In genomic region chr6:135136439-135137161, GRCm38 (mm10) we compare ENCODE assay signal across 10 mouse cellular contexts. TPM values are rescaled to one million over a fixed set of nuclear protein-coding genes. Genes with fewer than 3 reads are reported as not detected.
DNase-seq lines count a peak whose midpoint lies in the region; ATAC-seq and TF ChIP-seq lines count a peak whose summit lies in the region.
"Had no signal": no experiment of that assay in that cellular context is flagged by ENCODE, and none has a peak within 500 bp of the region (broad histone marks: within the 10 kb centered on the region; RNA-seq: fewer than 3 reads in every experiment).

No protein-coding gene starts in this region.

- H3K4me1 ChIP-seq in forebrain, embryonic 15.5 days, result no peaks in the 10 kb centered on the region
- H3K4me1 ChIP-seq in forebrain, embryonic 13.5 days, result peaks cover 9% of the 10 kb centered on the region
- H3K4me1 ChIP-seq in lung, postnatal 0 days (ENCODE audit: insufficient read depth, low read depth, low read length), result 0 out of 2 replicates have a peak, but pooled peaks cover 4% of the 10 kb centered on the region
- no peaks in the 10 kb centered on the region for H3K4me1 ChIP-seq in lung, adult 2 months (ENCODE audit: control insufficient read depth, insufficient read depth, low read length)
- H3K4me1 ChIP-seq in heart, embryonic 13.5 days, result peaks cover 33% of the 10 kb centered on the region
- 0 out of 2 replicates have a peak, but pooled peaks cover 6% of the 10 kb centered on the region for H3K4me1 ChIP-seq in intestine, embryonic 15.5 days (replicated peaks)

- no peaks in the 10 kb centered on the region for H3K9me3 ChIP-seq in forebrain, embryonic 15.5 days
- no peaks in the 10 kb centered on the region for H3K9me3 ChIP-seq in forebrain, embryonic 13.5 days (replicated peaks)
- H3K9me3 ChIP-seq in lung, postnatal 0 days (ENCODE audit: low read length), result no peaks in the 10 kb centered on the region
- no peaks in the 10 kb centered on the region for H3K9me3 ChIP-seq in heart, embryonic 13.5 days
- H3K9me3 ChIP-seq in intestine, embryonic 15.5 days, result no peaks in the 10 kb centered on the region

- H3K27me3 ChIP-seq in forebrain, embryonic 15.5 days, result no peaks in the 10 kb centered on the region
- no peaks in the 10 kb centered on the region for H3K27me3 ChIP-seq in forebrain, embryonic 13.5 days
- no peaks in the 10 kb centered on the region for H3K27me3 ChIP-seq in lung, postnatal 0 days (replicated peaks; ENCODE audit: insufficient read depth, low read length)
- H3K27me3 ChIP-seq in heart, embryonic 13.5 days (replicated peaks), result no peaks in the 10 kb centered on the region
- no peaks in the 10 kb centered on the region for H3K27me3 ChIP-seq in intestine, embryonic 15.5 days (replicated peaks)

- no peak for TF ChIP-seq EP300 in lung, postnatal 0 days (IDR thresholded peaks at IDR 0.05)

- H3K9ac ChIP-seq in forebrain, embryonic 15.5 days (replicated peaks), result no peak overlapping the region
- no peak overlapping the region for H3K9ac ChIP-seq in forebrain, embryonic 13.5 days
- H3K9ac ChIP-seq in lung, postnatal 0 days (replicated peaks; ENCODE audit: low read depth), result no peak overlapping the region
- no peak overlapping the region for H3K9ac ChIP-seq in heart, embryonic 13.5 days
- H3K9ac ChIP-seq in intestine, embryonic 15.5 days, result no peak overlapping the region

- no peak overlapping the region for H3K27ac ChIP-seq in forebrain, embryonic 15.5 days (replicated peaks)
- no peak overlapping the region for H3K27ac ChIP-seq in forebrain, embryonic 13.5 days
- H3K27ac ChIP-seq in lung, postnatal 0 days (ENCODE audit: low read length), result 0 out of 2 replicates have a peak overlapping the region, but pooled peaks have one; percentile 2
- peak overlapping the region; percentile 48 for H3K27ac ChIP-seq in heart, embryonic 13.5 days (replicated peaks)
- no peak overlapping the region for H3K27ac ChIP-seq in intestine, embryonic 15.5 days

- no peaks in the 10 kb centered on the region for H3K36me3 ChIP-seq in forebrain, embryonic 15.5 days
- H3K36me3 ChIP-seq in forebrain, embryonic 13.5 days (ENCODE audit: poor library complexity, severe bottlenecking), result no peaks in the 10 kb centered on the region
- no peaks in the 10 kb centered on the region for H3K36me3 ChIP-seq in lung, postnatal 0 days (ENCODE audit: insufficient read depth, low read length)
- no peaks in the 10 kb centered on the region for H3K36me3 ChIP-seq in heart, embryonic 13.5 days
- H3K36me3 ChIP-seq in intestine, embryonic 15.5 days, result no peaks in the 10 kb centered on the region

- TF ChIP-seq POLR2A in lung, adult 2 months (IDR thresholded peaks at IDR 0.05; ENCODE audit: borderline replicate concordance, extremely low read depth, low read depth, low read length), result no peak

- 42% methylated on average over 11 of the region's 11 CpGs for WGBS in forebrain, embryonic 15.5 days
- 44% methylated on average over 11 of the region's 11 CpGs for WGBS in forebrain, embryonic 13.5 days
- WGBS in lung, postnatal 0 days, result 24% methylated on average over 11 of the region's 11 CpGs
- WGBS in lung, adult 2 months, result 34% methylated on average over 11 of the region's 11 CpGs
- 21% methylated on average over 11 of the region's 11 CpGs for WGBS in heart, embryonic 13.5 days
- WGBS in intestine, embryonic 15.5 days, result 41% methylated on average over 11 of the region's 11 CpGs

- no peak overlapping the region for H3K4me2 ChIP-seq in forebrain, embryonic 15.5 days (replicated peaks)
- H3K4me2 ChIP-seq in forebrain, embryonic 13.5 days, result no peak overlapping the region
- no peak overlapping the region for H3K4me2 ChIP-seq in lung, postnatal 0 days (replicated peaks; ENCODE audit: low read depth, low read length)
- peak overlapping the region; percentile 34 for H3K4me2 ChIP-seq in heart, embryonic 13.5 days
- H3K4me2 ChIP-seq in intestine, embryonic 15.5 days (replicated peaks), result no peak overlapping the region

- DNase-seq in lung, postnatal 0 days (ENCODE audit: low spot score), result peak; percentile 35
- DNase-seq in lung, adult 2 months, result no peak
- DNase-seq in skeletal muscle tissue, adult 2 months (ENCODE audit: low read depth, low spot score), result peak; percentile 57
- DNase-seq in layer of hippocampus, adult 9-10 months (ENCODE audit: low spot score), result no peak
- DNase-seq: adrenal gland, postnatal 10 days had no signal

- no peak for TF ChIP-seq CTCF in lung, postnatal 0 days (IDR thresholded peaks at IDR 0.05)
- no peak for TF ChIP-seq CTCF in lung, adult 2 months (IDR thresholded peaks at IDR 0.05; ENCODE audit: insufficient read depth, low read length)

- no peak overlapping the region for H3K4me3 ChIP-seq in forebrain, embryonic 15.5 days
- no peak overlapping the region for H3K4me3 ChIP-seq in forebrain, embryonic 13.5 days
- no peak overlapping the region for H3K4me3 ChIP-seq in lung, postnatal 0 days (ENCODE audit: low read depth, low read length)
- H3K4me3 ChIP-seq in lung, adult 2 months (replicated peaks; ENCODE audit: extremely low read depth, low read depth, low read length), result no peak overlapping the region
- no peak overlapping the region for H3K4me3 ChIP-seq in heart, embryonic 13.5 days
- no peak overlapping the region for H3K4me3 ChIP-seq in intestine, embryonic 15.5 days (replicated peaks)
- H3K4me3 ChIP-seq: erythroblast, embryonic 14.5 days had no signal

- 0 out of 2 replicates have a peak, but pooled peaks have one; percentile 19 for ATAC-seq in forebrain, embryonic 15.5 days (replicated peaks)
- no peak for ATAC-seq in forebrain, embryonic 13.5 days
- peak; percentile 55 for ATAC-seq in lung, postnatal 0 days
- ATAC-seq in heart, embryonic 13.5 days (ENCODE audit: extremely low read depth, insufficient number of reproducible peaks, low FRiP score, low TSS enrichment), result peak; percentile 31; the same call in 1 of the 2 replicates
- ATAC-seq in intestine, embryonic 15.5 days, result no peak

RNA-seq across cellular contexts. Expression of gene Gprc5d, which starts 18.5 kb away (rescaled TPM):
- not detected in 2 replicates for polyA plus RNA-seq in forebrain, embryonic 15.5 days (2015; fragmentation: Nextera tagmentation; extraction: Ambion mirVana)
- polyA plus RNA-seq in forebrain, embryonic 13.5 days (2015; fragmentation: Nextera tagmentation; extraction: Ambion mirVana), result not detected in 2 replicates
- not detected in 2 replicates for polyA plus RNA-seq in lung, postnatal 0 days (2015; fragmentation: Nextera tagmentation; extraction: Ambion mirVana)
- polyA plus RNA-seq in lung, adult 2 months (2012; rRNA removed), result 0.17 TPM in 1 of 2 replicates, not detected in the other
- not detected in 2 replicates for polyA plus RNA-seq in heart, embryonic 13.5 days (2015; fragmentation: Nextera tagmentation; extraction: Ambion mirVana)
- polyA plus RNA-seq in intestine, embryonic 15.5 days (2015; fragmentation: Nextera tagmentation; extraction: Ambion mirVana), result not detected in 2 replicates

Comparison
In these comparisons a context has a peak if more than half of its experiments do, and no peak if none do; other contexts are left out.
1. ATAC-seq: peak in forebrain, embryonic 15.5 days (single experiment), lung, postnatal 0 days (single experiment) and heart, embryonic 13.5 days (single experiment); none in forebrain, embryonic 13.5 days (single experiment) and intestine, embryonic 15.5 days (single experiment).
2. DNase-seq: peak in lung, postnatal 0 days (single experiment) and skeletal muscle tissue, adult 2 months (single experiment); none in lung, adult 2 months (single experiment) and layer of hippocampus, adult 9-10 months (single experiment).
3. H3K27ac ChIP-seq: peak in lung, postnatal 0 days (single experiment) and heart, embryonic 13.5 days (single experiment); none in forebrain, embryonic 15.5 days (single experiment), forebrain, embryonic 13.5 days (single experiment) and intestine, embryonic 15.5 days (single experiment).